Mouse (Mus musculus): ENCODE measurements around the gene Lgals7.

Lgals7 gene

GRCm38 (mm10) chr7:28863540-28863939, at the start of gene Lgals7:
Gene Lgals7, plus strand, starts transcription at chr7:28863853.
- WGBS: 67% methylated on average over 6 of the region's 6 CpGs

DNA sequence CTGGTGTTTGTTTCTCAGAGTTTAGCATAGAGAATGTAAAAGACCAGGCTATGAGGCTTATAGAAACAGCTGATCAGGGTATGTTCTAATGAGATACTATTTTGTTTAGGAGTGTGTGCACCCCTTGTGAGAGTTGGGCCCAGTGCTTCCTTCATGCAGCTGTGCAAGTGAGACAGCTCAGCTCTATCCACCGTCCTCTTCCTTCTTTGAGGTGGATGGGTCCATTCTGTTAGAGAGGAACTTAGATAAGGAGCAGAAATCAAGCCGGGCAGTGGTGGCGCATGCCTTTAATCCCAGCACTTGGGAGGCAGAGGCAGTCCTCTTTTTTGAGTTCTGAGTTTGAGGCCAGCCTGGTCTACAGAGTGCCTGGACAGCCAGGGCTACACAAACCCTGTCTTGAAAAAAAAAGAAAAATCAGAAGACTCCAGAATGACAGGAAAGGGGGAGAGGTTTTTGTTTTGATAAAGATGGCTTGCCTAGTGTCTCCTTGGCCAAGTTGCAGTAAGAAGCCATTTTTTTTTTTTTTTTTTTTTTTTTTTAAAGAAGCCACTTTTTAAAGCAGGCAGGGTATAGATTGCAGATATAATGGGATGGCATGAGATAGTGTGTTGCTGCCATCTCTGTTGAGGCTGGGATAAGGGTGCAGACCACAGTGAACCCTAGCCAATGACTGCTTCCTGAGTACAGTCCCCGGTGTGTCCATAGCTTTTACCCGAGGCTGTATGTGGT, 49.2 kb upstream of the Lgals7 start:
- 71% methylated on average over 5 of the region's 5 CpGs for WGBS

- 75% methylated on average over 9 of the region's 9 CpGs for whole genome bisulfite sequencing
Measured at GRCm38 (mm10) chr7:28815230-28815629, 48.4 kb upstream of the Lgals7 start.

- 47% methylated on average over 9 of the region's 9 CpGs for WGBS
Measured at GRCm38 (mm10) chr7:28816201-28816600, 47.5 kb upstream of the Lgals7 start.

DNA sequence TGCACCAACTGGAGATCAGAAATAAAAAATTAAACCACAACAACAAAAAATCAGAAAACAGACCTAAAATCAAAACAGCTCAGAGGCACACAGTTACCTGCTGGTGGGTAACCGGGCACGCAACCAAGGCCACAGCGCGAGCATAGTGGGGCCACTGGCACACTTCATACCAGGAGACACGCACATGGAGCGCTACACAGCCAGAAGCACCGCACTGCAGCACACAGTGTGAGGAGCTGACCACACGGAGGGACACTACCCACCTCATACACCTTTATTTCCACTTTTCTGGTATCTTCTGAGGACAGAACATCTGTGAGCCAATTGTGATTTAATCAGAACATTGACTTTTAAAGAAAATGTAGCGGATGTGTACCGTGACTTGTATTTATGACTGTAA, 46.7 kb upstream of the Lgals7 start:
- 76% methylated on average over 10 of the region's 10 CpGs for WGBS

DNA sequence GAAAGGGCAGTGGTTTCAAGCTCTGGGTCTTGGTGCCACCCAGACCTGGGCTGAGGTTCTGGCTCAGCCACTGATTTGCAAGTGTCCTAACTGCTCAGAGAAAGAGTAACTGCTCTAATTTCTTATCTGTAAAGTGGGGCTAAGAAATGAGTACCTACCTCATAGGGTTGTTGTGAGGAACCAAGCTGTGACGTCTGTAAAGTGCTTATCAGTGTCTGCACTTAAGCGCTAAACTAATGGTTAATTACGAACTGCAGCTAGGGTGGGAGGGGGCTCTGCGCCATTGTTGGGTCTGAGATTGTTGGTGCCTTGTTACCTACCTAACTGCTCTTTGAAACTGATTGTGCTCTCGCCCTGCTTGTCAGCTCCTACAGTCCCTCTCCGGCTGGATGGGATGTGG, 46.1 kb upstream of the Lgals7 start:
- 55% methylated on average over 6 of the region's 6 CpGs for WGBS

- 60% methylated on average over 4 of the region's 4 CpGs for WGBS
Measured at GRCm38 (mm10) chr7:28817957-28818356, 45.7 kb upstream of the Lgals7 start.

- 74% methylated on average over 18 of the region's 18 CpGs for WGBS
Measured at GRCm38 (mm10) chr7:28818436-28818835, 45.2 kb upstream of the Lgals7 start.

DNA sequence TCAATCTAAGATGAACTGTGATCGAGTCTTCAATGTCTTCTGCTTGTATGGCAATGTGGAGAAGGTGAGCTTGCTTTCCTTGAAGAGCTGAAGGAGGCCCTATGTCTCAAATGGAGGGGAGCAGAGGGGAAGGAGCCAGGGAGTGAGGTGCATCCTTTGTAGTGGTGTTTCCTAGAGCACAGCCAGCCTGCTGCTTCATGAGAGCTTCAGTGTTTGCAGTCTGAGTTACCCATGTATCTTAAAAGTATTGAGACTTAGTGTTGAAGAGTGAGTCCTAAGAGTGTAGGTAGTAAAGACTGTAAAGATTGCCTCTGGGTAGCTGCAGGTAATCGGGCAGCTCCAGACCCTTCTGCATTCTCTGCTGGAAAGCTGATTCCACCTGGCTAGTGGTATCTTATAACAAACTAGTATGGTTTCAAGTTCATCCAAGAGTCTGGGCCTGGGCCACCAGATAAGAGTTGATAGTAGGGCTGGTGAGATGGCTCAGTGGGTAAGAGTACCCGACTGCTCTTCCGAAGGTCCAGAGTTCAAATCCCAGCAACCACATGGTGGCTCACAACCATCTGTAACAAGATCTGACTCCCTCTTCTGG, 44.7 kb upstream of the Lgals7 start:
- WGBS: 78% methylated on average over 4 of the region's 4 CpGs

- WGBS: 57% methylated on average over 4 of the region's 4 CpGs
Measured at GRCm38 (mm10) chr7:28819571-28819970, 44.1 kb upstream of the Lgals7 start.

- 23% methylated on average over 12 of the region's 12 CpGs for WGBS
Measured at GRCm38 (mm10) chr7:28820358-28821260, 43.0 kb upstream of the Lgals7 start.

GRCm38 (mm10) chr7:28821261-28821831, 42.3 kb upstream of the Lgals7 start:
- WGBS: 37% methylated on average over 10 of the region's 10 CpGs

- WGBS: 24% methylated on average over 1 of the region's 1 CpGs
Measured at GRCm38 (mm10) chr7:28822556-28822955, 41.1 kb upstream of the Lgals7 start.

GRCm38 (mm10) chr7:28822993-28823903, 40.4 kb upstream of the Lgals7 start:
- WGBS: 50% methylated on average over 10 of the region's 10 CpGs

DNA sequence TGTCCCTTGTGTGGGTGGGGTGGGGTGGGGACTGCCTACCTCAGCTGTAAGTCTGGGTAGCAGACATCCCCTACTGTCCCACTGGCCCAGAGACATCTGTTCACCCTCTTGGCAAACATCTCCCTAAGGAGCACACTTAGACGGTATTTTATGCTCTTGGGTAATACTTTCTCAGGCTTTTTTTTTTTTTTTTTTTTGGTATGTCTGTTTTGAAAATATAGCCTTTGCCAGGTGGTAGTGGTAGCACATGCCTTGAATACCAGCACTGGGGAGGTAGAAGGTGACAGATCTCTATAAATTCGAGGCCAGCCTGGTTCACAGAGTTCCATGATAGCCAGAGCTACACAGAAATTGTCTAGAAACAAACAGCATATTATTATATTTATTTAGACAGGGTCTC, 39.7 kb upstream of the Lgals7 start:
- 29% methylated on average over 2 of the region's 2 CpGs for WGBS

GRCm38 (mm10) chr7:28824941-28825685, 38.5 kb upstream of the Lgals7 start, which contains the start of gene Ech1:
Gene Ech1, plus strand, starts transcription at chr7:28825217.
- WGBS: 2% methylated on average over 33 of the region's 33 CpGs

DNA sequence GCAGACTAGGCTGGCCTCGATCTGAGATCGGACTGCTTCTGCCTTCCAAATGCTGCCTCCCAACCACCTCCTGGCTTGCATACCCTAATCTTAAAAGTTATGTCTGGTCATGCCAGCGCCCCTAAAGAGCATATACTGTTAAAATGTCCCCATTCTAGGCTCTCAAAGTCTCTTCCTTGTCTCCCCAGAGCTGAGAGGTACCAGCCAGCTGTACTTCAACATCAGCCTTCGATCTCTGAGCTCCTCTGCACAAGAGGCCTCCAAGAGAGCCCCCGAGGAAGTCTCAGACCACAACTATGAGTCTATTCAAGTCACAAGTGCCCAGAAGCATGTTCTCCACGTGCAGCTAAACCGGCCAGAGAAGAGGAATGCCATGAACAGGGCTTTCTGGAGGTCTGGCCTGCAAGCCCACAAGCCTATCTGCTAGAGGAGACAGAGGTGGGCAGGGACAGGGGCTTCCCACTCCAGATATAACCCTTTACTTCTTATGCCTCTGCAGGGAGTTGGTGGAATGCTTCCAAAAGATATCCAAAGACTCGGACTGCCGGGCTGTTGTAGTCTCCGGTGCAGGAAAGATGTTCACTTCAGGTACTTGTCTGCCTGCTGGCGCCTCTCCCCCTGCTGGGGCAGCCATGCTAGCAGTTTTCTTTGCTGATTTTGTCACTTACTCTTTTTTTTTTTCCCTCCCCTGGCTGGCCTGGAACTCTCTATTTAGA, 37.8 kb upstream of the Lgals7 start:
- WGBS: 24% methylated on average over 11 of the region's 11 CpGs

GRCm38 (mm10) chr7:28826402-28826772, 37.3 kb upstream of the Lgals7 start:
- 91% methylated on average over 7 of the region's 7 CpGs for WGBS

DNA sequence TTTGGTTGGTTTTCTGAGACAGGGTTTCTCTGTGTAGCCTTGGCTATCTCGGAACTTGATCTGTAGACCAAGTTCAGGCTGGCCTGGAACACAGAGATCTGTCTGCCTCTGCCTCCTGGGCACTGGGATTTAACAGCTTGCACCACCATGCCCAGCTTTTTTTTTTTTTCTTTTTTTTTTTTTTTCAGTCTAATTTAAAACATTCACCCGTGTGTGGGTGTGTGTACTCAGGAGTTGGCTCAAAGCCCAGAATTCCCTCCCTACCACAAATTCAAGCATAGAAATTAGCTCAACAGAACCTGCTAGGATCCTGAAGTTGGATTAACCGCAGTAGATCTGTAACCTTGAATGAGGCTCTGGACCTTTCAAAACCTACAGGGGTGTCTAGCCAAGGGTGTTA, 36.3 kb upstream of the Lgals7 start:
- WGBS: 30% methylated on average over 3 of the region's 3 CpGs

GRCm38 (mm10) chr7:28829821-28830220, 33.8 kb upstream of the Lgals7 start:
- WGBS: 81% methylated on average over 8 of the region's 8 CpGs

All from cerebral cortex, adult 2 months (tissue).